In the genomic region with DNA sequence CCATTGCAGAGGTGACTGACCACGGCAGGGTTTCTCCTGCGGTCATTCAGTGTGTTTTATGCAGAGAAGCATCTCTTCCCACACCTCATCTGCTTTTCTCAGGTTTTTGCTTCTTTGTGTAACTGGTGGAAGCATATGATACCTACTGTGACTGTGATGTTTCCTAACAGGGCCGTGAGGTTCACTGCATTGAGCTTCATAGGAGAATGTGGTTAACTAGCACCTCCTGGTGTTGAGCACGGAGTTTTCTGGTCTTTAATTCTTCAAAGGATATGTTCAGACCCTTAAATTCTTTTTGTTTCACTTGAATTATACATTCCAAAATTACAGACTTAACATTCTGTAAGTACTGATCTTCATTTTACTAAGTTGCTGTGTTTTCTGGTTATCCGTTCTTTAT, we compare ENCODE assay signal across 11 mouse cellular contexts. TPM values are rescaled to one million over a fixed set of nuclear protein-coding genes. Genes with fewer than 3 reads are reported as not detected.
DNase-seq lines count a peak whose midpoint lies in the region; ATAC-seq and TF ChIP-seq lines count a peak whose summit lies in the region.
"Had no signal": no experiment of that assay in that cellular context is flagged by ENCODE, and none has a peak within 500 bp of the region (broad histone marks: within the 10 kb centered on the region; RNA-seq: fewer than 3 reads in every experiment).

No protein-coding gene starts in this region.

- no peak for TF ChIP-seq CTCF in thymus, adult 2 months (IDR thresholded peaks at IDR 0.05; ENCODE audit: borderline replicate concordance, control insufficient read depth, extremely low read depth, insufficient read depth, low read length, poor library complexity)

- TF ChIP-seq POLR2A in thymus, adult 2 months (IDR thresholded peaks at IDR 0.05; ENCODE audit: control insufficient read depth, extremely low read depth, insufficient read depth, low read length, poor library complexity): no peak

- no peak overlapping the region for H3K4me3 ChIP-seq in intestine, embryonic 14.5 days (ENCODE audit: low read depth, low read length)
- no peak overlapping the region for H3K4me3 ChIP-seq in intestine, embryonic 16.5 days (ENCODE audit: low read length)
- H3K4me3 ChIP-seq in thymus, adult 2 months (ENCODE audit: control insufficient read depth, insufficient read depth, low read length): no peak overlapping the region
- no peak overlapping the region for H3K4me3 ChIP-seq in embryonic facial prominence, embryonic 14.5 days (ENCODE audit: low read depth, low read length)
- H3K4me3 ChIP-seq in forebrain, embryonic 10.5 days: no peak overlapping the region
- H3K4me3 ChIP-seq: heart, adult 2 months; neural tube, embryonic 12.5 days had no signal

- WGBS in intestine, embryonic 14.5 days: 80% methylated on average over 5 of the region's 5 CpGs
- WGBS in intestine, embryonic 16.5 days: 78% methylated on average over 5 of the region's 5 CpGs
- 62% methylated on average over 5 of the region's 5 CpGs for WGBS in thymus, adult 2 months
- WGBS in embryonic facial prominence, embryonic 14.5 days: 75% methylated on average over 5 of the region's 5 CpGs
- 84% methylated on average over 5 of the region's 5 CpGs for WGBS in forebrain, embryonic 10.5 days

- H3K9me3 ChIP-seq in intestine, embryonic 14.5 days (ENCODE audit: control insufficient read depth, low read length): no peaks in the 10 kb centered on the region
- no peaks in the 10 kb centered on the region for H3K9me3 ChIP-seq in intestine, embryonic 16.5 days (ENCODE audit: control insufficient read depth, low read length)
- no peaks in the 10 kb centered on the region for H3K9me3 ChIP-seq in embryonic facial prominence, embryonic 14.5 days (ENCODE audit: control insufficient read depth, low read length)
- H3K9me3 ChIP-seq in forebrain, embryonic 10.5 days: no peaks in the 10 kb centered on the region
- H3K9me3 ChIP-seq: neural tube, embryonic 12.5 days had no signal

- DNase-seq in intestine, embryonic 14.5 days (ENCODE audit: low spot score): peak; percentile 50
- peak; percentile 26 for DNase-seq in thymus, adult 2 months
- DNase-seq in thymus, adult 18-20 months: no peak
- peak; percentile 39 for DNase-seq in embryonic facial prominence, embryonic 14.5 days (ENCODE audit: low spot score)
- peak; percentile 50 for DNase-seq in thymus, postnatal 4 days
- DNase-seq in forebrain, embryonic 10.5 days (ENCODE audit: extremely low spot score, low spot score): no peak
- DNase-seq in layer of hippocampus, adult 8-10 months (ENCODE audit: low spot score in 2 of 2): no peak
- DNase-seq: cerebellum, adult 2 months; heart, adult 2 months had no signal

- H3K4me1 ChIP-seq in intestine, embryonic 14.5 days (replicated peaks; ENCODE audit: control insufficient read depth, insufficient read depth, low read length): peaks cover 13% of the 10 kb centered on the region
- H3K4me1 ChIP-seq in intestine, embryonic 16.5 days (ENCODE audit: control insufficient read depth, insufficient read depth, low read length): peaks cover 8% of the 10 kb centered on the region
- H3K4me1 ChIP-seq in thymus, adult 2 months (replicated peaks; ENCODE audit: control insufficient read depth, insufficient read depth, low read length): peaks cover 2% of the 10 kb centered on the region; the same call in 1 of the 2 replicates
- H3K4me1 ChIP-seq in embryonic facial prominence, embryonic 14.5 days (ENCODE audit: control insufficient read depth, insufficient read depth, low read length): peaks cover 6% of the 10 kb centered on the region
- peaks cover 24% of the 10 kb centered on the region for H3K4me1 ChIP-seq in forebrain, embryonic 10.5 days

- H3K27me3 ChIP-seq in intestine, embryonic 14.5 days (replicated peaks; ENCODE audit: control insufficient read depth, insufficient read depth, low read length): no peaks in the 10 kb centered on the region
- no peaks in the 10 kb centered on the region for H3K27me3 ChIP-seq in intestine, embryonic 16.5 days (replicated peaks; ENCODE audit: control insufficient read depth, insufficient read depth, low read length)
- no peaks in the 10 kb centered on the region for H3K27me3 ChIP-seq in thymus, adult 2 months (ENCODE audit: control insufficient read depth, insufficient read depth, low read length)
- H3K27me3 ChIP-seq in embryonic facial prominence, embryonic 14.5 days (replicated peaks; ENCODE audit: control insufficient read depth, insufficient read depth, low read length): no peaks in the 10 kb centered on the region
- no peaks in the 10 kb centered on the region for H3K27me3 ChIP-seq in forebrain, embryonic 10.5 days (ENCODE audit: poor library complexity, severe bottlenecking)
- H3K27me3 ChIP-seq: neural tube, embryonic 12.5 days had no signal

- no peak for ATAC-seq in intestine, embryonic 14.5 days (replicated peaks; ENCODE audit: low FRiP score, low TSS enrichment, low read depth)
- ATAC-seq in intestine, embryonic 16.5 days: no peak
- no peak for ATAC-seq in embryonic facial prominence, embryonic 14.5 days (ENCODE audit: low read depth)

- H3K9ac ChIP-seq in intestine, embryonic 14.5 days (ENCODE audit: low read length): no peak overlapping the region
- no peak overlapping the region for H3K9ac ChIP-seq in intestine, embryonic 16.5 days (ENCODE audit: low read depth, low read length)
- no peak overlapping the region for H3K9ac ChIP-seq in embryonic facial prominence, embryonic 14.5 days (ENCODE audit: low read depth, low read length)
- H3K9ac ChIP-seq: neural tube, embryonic 12.5 days had no signal

- H3K36me3 ChIP-seq in intestine, embryonic 14.5 days (ENCODE audit: control insufficient read depth, insufficient read depth, low read length): no peaks in the 10 kb centered on the region
- H3K36me3 ChIP-seq in intestine, embryonic 16.5 days (ENCODE audit: control insufficient read depth, insufficient read depth, low read length): no peaks in the 10 kb centered on the region
- no peaks in the 10 kb centered on the region for H3K36me3 ChIP-seq in thymus, adult 2 months (ENCODE audit: control insufficient read depth, insufficient read depth, low read length)
- H3K36me3 ChIP-seq in embryonic facial prominence, embryonic 14.5 days (ENCODE audit: control insufficient read depth, insufficient read depth, low read length): peaks cover 8% of the 10 kb centered on the region
- peaks cover 32% of the 10 kb centered on the region for H3K36me3 ChIP-seq in forebrain, embryonic 10.5 days (replicated peaks)
- H3K36me3 ChIP-seq: neural tube, embryonic 12.5 days had no signal

- H3K4me2 ChIP-seq in intestine, embryonic 14.5 days (ENCODE audit: low read length): no peak overlapping the region
- H3K4me2 ChIP-seq in intestine, embryonic 16.5 days (ENCODE audit: low read depth, low read length): no peak overlapping the region; the same call in 1 of the 2 replicates
- no peak overlapping the region for H3K4me2 ChIP-seq in embryonic facial prominence, embryonic 14.5 days (ENCODE audit: low read depth, low read length)
- H3K4me2 ChIP-seq: neural tube, embryonic 12.5 days had no signal

- no peak overlapping the region for H3K27ac ChIP-seq in intestine, embryonic 14.5 days (ENCODE audit: low read depth)
- H3K27ac ChIP-seq in intestine, embryonic 16.5 days (ENCODE audit: low read length): no peak overlapping the region
- H3K27ac ChIP-seq in thymus, adult 2 months (ENCODE audit: control insufficient read depth, insufficient read depth, low read length): no peak overlapping the region
- H3K27ac ChIP-seq in embryonic facial prominence, embryonic 14.5 days (replicated peaks; ENCODE audit: low read depth, low read length): no peak overlapping the region
- no peak overlapping the region for H3K27ac ChIP-seq in forebrain, embryonic 10.5 days
- H3K27ac ChIP-seq: heart, adult 2 months; neural tube, embryonic 12.5 days had no signal

RNA-seq across cellular contexts. Expression of gene Gm26558, which starts 1.9 kb away (rescaled TPM):
- 5.2 and 5.4 TPM in 2 replicates for polyA plus RNA-seq in intestine, embryonic 14.5 days (2014; fragmentation: Nextera tagmentation; extraction: Ambion mirVana)
- polyA plus RNA-seq in intestine, embryonic 16.5 days (2015; fragmentation: Nextera tagmentation; extraction: Ambion mirVana): 2.5 and 3.0 TPM in 2 replicates
- 0.20 TPM in 1 of 2 replicates, not detected in the other for polyA plus RNA-seq in thymus, adult 2 months (2012; rRNA removed)
- polyA plus RNA-seq in embryonic facial prominence, embryonic 14.5 days (2014; fragmentation: Nextera tagmentation; extraction: Ambion mirVana): 5.2 TPM in 2 replicates
- 3.1 and 3.2 TPM in 2 replicates for polyA plus RNA-seq in forebrain, embryonic 10.5 days (2016; fragmentation: Nextera tagmentation; extraction: Ambion mirVana)
- total RNA-seq in layer of hippocampus, adult 8-10 months (2022): 1 to 10 TPM in 1 of 4 experiments, not detected in 3; 1.0 TPM
- total RNA-seq: heart, adult 2 months had no signal
- polyA plus RNA-seq: heart, adult 2 months had no signal

RNA-seq across cellular contexts. Expression of gene Gorasp2, which starts 2.4 kb away (rescaled TPM):
- 169 and 174 TPM in 2 replicates for polyA plus RNA-seq in intestine, embryonic 14.5 days (2014; fragmentation: Nextera tagmentation; extraction: Ambion mirVana)
- polyA plus RNA-seq in intestine, embryonic 16.5 days (2015; fragmentation: Nextera tagmentation; extraction: Ambion mirVana): 168 and 169 TPM in 2 replicates
- 106 and 117 TPM in 2 replicates for polyA plus RNA-seq in thymus, adult 2 months (2012; rRNA removed)
- 188 and 201 TPM in 2 replicates for polyA plus RNA-seq in embryonic facial prominence, embryonic 14.5 days (2014; fragmentation: Nextera tagmentation; extraction: Ambion mirVana)
- polyA plus RNA-seq in forebrain, embryonic 10.5 days (2016; fragmentation: Nextera tagmentation; extraction: Ambion mirVana): 152 and 156 TPM in 2 replicates
- 100 to 1,000 TPM in 3 of 4 experiments, 10 to 100 TPM in 1; 97.9 to 104 (median 103) TPM for total RNA-seq in layer of hippocampus, adult 8-10 months (2022)

Comparison
In these comparisons a context has a peak if more than half of its experiments do, and no peak if none do; other contexts are left out.
1. DNase-seq: peak in intestine, embryonic 14.5 days (single experiment), thymus, adult 2 months (single experiment), embryonic facial prominence, embryonic 14.5 days (single experiment) and thymus, postnatal 4 days (single experiment); none in thymus, adult 18-20 months (0 of 2), forebrain, embryonic 10.5 days (single experiment) and layer of hippocampus, adult 8-10 months (0 of 2).